Mouse (Mus musculus) spleen, adult 2 months (tissue): Measurements from ENCODE around the gene Akap13.

Source experiments
- CTCF ChIP-seq: fragments of 200-500 bp; IDR thresholded peaks from 2 replicates; pipeline ENCODE4 v1.5.1; 2011; ENCODE audit warnings: mild to moderate bottlenecking, inconsistent platforms; ENCODE audit not compliant: insufficient read depth, insufficient read length, insufficient replicate concordance; ENCODE audit errors: extremely low read depth
- POLR2A ChIP-seq: fragments of 200-500 bp; IDR thresholded peaks from 2 replicates; pipeline ENCODE4 v1.6.1; 2011; ENCODE audit warnings: low read depth, low read length, inconsistent platforms

- TF ChIP-seq POLR2A (no peak), CTCF (no peak)
Observed at GRCm38 (mm10) chr7:75711436-75711835, 256.1 kb downstream of the Akap13 start.
